Mouse (Mus musculus) urinary bladder, adult 18-20 months (tissue): ENCODE data around the gene E2f6.
A peak's percentile ranks its signal among the peaks of the same experiment; 100 is the strongest.

ENCODE experiments used
- DNase-seq, 2 experiments: peaks; one replicate each; pipeline ENCODE4 v3.0.0; 2022; ENCODE audit warnings: low spot score in 2 of 2, mixed read lengths in 2 of 2

Gene E2f6

GRCm38 (mm10) chr12:16800259-16800958 lies 10.4 kb upstream of the E2f6 start, which contains the start of gene Greb1:
TSS of gene Greb1 (minus strand) at chr12:16800886.
- DNase-seq, result peak in 1 of 2 experiments; percentile 13

DNA sequence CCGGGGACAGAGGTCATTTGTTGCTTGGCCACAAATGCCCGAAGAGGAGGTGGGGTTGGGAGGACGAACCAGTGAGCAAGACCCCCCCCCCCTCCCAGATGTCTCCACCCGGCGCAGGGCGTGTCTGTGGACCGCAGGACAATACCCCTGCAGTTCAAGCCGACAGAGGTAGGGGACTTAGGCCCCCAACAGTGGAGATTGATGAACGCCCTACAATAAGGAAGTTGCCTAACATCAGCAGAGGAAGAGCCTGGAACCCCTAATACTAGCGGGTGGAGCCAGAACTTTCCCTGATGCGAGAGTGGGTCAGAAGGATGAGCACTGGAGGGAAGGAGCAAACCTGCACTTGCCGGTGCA lies 9.8 kb upstream of the E2f6 start:
- DNase-seq, result no peak

DNA sequence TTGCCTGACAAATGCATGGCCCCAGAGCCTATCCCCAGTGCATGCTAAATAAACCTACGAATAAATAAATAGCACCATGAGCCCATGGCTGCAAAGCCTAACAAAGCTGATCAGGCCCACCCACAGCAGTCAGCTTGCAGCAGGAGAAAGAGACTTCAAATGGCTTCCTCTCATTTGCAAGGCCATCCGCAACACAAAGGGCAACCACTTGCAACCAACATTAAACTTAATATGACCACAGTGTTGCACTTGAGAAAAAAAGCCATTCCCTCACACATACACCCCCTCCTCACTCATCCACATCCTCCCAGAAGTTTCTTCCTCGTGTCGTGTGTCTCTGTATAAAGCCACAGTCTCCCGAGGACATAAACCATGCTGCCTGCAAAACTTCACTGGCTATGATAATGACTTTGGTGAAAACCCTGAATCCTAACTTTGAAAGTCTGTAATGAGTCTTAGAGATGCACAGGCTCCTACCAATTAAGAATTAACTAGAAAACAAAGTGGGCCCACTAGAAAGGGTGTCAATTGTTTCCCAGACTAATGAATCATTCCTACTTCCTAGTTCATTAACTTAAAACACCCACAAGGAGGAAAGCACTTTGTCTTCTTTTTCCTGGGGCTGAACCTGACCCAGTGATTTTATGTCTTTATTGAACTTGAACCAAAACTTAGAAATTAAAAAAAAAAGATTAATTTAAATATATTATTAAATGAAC lies 7.4 kb upstream of the E2f6 start:
- no peak for DNase-seq

GRCm38 (mm10) chr12:16803956-16804430 lies 6.8 kb upstream of the E2f6 start:
- DNase-seq, result no peak

GRCm38 (mm10) chr12:16805511-16805910 lies 5.3 kb upstream of the E2f6 start:
- peak; percentile 33 to 51 for DNase-seq

DNA sequence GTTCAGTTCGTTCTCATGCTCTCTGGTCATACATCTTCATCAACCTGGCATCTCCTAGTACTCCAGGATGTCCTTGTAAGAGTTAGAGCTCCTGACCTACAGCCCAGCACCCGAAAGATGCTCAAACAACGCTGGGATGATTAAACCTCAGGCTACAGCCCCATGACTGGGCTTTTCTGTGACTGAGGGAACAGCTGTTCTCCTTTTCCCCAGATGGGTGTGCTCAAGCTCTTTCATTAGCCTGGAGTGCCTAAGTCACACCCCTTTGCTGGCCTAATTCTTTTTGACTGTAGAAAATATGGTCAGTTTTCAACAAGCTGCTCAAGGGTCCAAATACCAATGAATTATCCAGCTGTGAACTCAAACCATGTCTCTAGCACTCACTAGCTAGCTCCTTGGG lies 2.7 kb upstream of the E2f6 start:
- peak in 1 of 2 experiments; percentile 14 for DNase-seq

DNA sequence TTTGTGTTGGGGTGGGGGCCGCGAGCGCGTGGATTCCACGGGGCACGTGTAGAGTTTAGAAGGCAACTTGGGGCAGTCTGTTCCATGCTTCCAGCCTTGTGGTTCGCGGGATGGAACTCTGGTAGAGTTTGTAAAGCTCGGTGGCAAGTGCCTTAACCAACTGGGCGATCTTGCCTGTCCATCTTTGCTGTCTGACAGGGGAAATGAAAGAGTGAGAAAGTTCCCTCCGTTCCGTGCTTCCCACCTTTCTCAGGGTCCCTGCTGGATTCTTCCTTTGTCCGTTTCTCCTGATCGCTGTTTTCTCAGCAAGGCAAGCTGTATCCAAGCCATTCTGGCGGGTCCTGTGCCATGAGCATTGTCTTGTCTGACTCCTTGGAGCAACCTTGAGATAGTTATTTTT lies 714 bp downstream of the E2f6 start:
- DNase-seq, result no peak

DNA sequence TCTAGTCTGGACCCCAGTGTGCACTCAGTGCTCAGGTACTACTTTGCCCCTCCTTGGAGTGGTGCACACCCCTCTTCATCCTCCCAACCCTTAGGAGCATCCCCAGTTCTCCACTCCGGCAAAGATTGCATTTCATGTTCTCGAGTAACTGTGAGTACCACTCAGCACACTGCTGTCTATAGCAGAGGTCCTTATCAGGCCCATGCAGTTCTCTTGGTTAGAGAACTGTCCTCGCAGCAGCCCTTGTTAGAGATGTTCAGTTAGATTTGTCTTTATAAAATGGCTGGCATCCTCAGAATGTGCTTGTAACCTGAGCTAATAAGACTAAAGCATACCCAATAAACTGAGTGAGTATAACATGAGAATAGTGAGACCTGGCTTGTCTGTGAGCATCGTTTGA lies 6.4 kb downstream of the E2f6 start:
- no peak for DNase-seq

DNA sequence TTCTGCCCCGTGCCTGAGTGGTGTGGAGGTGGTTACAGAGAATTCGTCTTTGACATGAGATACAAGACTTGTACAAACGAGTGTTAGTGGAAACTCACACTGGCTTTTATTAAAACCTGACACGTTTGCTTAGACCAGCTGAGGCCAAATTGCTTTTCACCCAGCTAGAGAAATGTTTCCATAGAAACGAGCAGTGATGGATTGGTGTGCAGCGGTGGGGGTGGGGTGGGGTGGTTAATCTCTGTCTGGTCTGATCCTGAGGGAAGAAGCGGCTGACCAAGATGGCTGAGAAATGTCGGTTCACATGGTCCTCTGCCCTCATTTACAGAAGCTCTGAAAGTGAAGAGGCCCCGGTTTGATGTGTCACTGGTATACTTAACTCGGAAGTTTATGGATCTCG lies 7.8 kb downstream of the E2f6 start:
- no peak for DNase-seq

DNA sequence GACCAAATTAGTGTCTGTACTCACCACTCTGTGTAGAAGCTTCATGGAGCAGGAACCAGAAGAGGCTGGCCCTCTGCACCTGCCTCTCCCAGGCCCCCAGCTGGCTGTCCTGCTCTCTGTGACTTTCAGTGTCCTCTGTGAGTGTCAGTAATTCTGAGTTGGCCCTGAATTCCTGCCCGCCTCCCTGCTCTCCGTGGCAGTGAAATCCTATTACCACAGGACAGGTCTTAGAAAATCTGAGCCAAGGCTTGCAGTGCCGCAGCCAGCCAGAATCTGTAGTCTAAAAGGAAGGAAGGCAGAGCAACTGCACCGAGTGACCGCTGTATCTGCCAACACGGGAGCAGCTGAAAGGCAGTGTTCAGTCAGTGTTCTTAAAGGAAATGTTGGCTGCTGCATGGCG lies 10.0 kb downstream of the E2f6 start:
- DNase-seq, result no peak

DNA sequence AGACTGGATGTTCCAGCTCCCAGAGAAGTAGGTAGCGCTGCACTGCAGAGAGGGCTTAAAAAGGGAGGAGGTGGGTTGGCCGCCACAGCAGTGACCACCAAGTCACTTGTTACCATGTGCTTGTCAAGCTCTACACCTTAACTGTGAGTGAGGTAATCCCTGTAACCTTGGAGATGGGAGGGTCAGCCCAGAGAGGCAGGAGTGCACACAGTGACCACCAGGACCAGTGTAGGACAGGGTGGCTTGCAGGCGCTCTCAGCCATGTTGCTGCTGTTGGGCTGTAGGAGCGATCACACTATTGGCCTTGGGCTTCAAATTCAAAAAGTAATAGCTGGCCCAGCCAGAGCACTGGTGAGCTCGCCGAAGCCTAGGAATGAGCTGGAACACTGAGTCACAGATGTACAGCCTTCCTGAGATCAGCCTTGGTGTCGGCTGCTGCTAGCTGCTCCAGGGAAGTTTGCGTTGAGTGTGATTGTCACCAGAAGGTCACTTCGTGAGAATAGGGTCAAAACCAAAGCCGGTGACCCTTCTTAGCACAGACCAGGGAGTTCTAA lies 11.5 kb downstream of the E2f6 start:
- no peak for DNase-seq

DNA sequence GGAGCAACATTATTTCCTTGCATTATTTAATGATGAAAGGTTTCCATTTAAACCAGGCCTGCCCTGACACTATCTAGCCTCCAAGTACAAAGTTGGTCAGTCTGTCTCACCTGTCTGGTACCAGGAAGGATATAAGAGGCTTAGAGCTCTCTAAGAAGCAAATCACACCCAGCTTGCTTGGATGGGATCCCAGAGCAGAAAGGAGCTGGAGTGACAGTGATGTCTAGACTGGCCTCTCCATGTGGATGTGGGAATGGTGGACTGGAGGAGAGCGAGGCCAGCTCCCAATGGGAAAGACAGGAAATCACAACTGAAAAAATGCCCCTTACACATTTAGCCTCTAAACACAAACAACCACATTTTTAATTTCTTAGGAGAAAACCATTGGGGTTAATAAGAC lies 12.9 kb downstream of the E2f6 start:
- DNase-seq, result no peak

- peak; percentile 44 to 54 for DNase-seq
Observed at GRCm38 (mm10) chr12:16828505-16828904, 17.7 kb downstream of the E2f6 start.

DNA sequence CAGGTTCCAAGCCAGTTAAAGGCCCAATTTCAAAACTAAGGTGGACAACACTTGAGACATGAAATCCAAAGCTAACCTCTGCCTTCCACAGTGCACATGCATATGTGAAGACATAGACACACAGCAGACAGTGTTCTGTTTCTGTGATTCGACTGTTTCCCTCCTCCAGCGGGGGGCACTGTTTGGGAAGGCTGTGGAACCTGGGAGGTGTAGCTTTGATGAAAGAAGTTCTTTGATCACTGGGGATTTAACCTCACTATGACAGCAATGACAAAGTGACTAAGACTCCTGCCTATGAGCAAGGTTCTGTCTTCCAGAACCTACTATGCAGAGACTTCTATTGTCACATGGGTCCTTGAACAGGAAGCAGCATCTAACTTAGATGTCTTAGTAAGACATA lies 19.0 kb downstream of the E2f6 start:
- DNase-seq, result no peak

- no peak for DNase-seq
Observed at GRCm38 (mm10) chr12:16831071-16831470, 20.3 kb downstream of the E2f6 start.

GRCm38 (mm10) chr12:16834701-16835100 lies 23.9 kb downstream of the E2f6 start:
- no peak for DNase-seq

DNA sequence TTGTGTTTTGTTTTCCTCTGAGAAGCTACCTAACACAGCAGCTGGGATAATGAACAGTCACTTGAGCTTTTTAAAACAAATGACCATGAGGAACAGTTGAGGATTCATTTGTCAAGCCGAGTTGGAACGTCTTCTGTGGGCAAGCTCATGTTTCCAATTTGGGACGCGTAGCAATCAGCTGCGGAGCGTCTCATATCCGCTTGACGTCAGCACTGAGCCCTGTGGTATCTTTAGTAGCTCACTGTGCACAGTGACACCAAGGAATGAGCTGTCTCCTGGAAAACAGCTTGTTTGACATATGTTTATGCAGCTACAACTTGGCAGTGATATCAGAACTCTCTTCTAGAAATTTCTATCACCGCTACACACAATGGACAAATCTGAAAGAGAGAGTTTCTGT lies 25.4 kb downstream of the E2f6 start:
- no peak for DNase-seq

DNA sequence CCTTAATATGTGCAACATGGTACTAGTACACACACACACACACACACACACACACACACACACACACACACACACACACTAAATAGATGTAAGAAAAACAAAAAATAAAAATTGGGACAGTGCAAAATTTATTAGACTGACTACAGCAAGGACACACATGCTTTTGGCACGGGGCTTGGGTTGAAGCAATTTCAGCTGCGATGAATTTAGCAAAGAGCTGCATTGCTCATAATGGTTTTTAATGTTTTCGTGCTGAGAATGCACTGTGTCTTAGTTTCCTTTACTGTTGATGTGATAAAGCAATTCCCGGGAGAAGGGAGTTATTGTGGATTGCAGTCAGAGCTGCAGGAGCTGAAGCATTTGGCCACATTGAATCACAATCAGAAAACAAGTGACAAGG lies 27.0 kb downstream of the E2f6 start:
- no peak for DNase-seq

- DNase-seq, result peak; percentile 18 to 73
Observed at GRCm38 (mm10) chr12:16840842-16841782, 30.3 kb downstream of the E2f6 start.

DNA sequence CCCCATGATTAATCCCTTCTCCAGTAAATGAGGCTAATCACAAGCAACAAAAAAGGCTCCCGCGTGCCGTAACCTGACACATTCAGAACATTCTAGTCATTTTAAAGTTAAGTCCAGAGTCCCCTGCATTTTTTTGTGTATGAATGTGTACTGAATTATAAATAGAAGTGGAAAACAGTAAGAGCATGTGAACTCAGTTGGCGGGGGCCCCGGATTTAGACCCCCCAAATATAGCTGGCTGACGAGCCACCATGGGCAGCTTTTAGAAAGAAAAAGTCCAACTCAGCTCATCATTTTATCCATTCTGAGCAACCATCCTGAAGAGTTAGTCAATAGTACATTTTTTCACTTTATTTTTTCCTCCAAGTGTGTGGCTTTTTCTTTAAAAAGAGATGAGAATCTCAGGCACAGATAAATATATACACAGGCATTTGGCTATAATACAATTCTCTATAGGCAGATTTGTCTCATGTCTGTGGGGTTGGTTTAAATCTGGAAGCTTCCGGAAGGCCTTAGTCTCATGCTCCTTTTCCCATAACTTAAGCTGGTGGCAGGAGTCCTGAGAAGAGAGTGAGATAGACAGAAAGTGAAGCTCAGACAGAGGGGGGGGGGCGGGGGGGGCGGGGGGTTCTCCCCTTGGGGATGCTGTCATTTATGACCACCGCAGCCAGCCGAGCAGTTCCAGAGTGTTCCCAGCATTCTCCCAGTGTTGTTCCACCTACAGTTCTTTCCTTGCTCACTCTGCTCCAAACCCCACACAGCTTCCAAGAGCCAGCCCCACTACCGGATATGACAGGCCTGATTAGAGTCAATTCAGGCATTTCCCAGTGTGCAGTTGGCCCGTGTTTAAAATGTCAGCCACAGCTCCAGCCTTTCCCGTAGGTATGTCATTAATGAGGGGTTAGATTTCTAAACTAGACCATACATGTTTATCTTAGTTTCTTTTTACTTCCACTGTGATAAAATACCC lies 34.1 kb downstream of the E2f6 start:
- DNase-seq, result no peak
